Mouse (Mus musculus) CH12.LX (cell line): Measurements from ENCODE around the gene Gm20458. TPM values are rescaled to one million over a fixed set of nuclear protein-coding genes. Genes with fewer than 3 reads are reported as not detected.

ENCODE experiments used
- DNase-seq: peaks from one replicate; pipeline ENCODE4 v3.0.0-alpha.2; 2013; ENCODE audit errors: extremely low read depth
- H3K27ac ChIP-seq: 2 replicates; pipeline ENCODE4 v1.5.1; 2012; ENCODE audit warnings: low read depth, mild to moderate bottlenecking, control low read depth, moderate library complexity; ENCODE audit not compliant: insufficient read depth
- H3K27me3 ChIP-seq: replicated peaks from 2 replicates; pipeline ENCODE3; 2012; ENCODE audit warnings: inconsistent platforms
- H3K36me3 ChIP-seq, 2 experiments: replicated peaks in 1 of 2; 2 replicates each; pipeline versions ENCODE3 to v1.6.1; 2012; ENCODE audit warnings: inconsistent platforms in 1 of 2, low read length in 1 of 2, mild to moderate bottlenecking in 1 of 2, mixed read lengths in 1 of 2, moderate library complexity in 1 of 2; ENCODE audit not compliant: control insufficient read depth in 1 of 2, insufficient read depth in 1 of 2
- H3K4me1 ChIP-seq, 2 experiments: 2 replicates each; pipeline ENCODE4 v1.6.1; 2012; ENCODE audit warnings: inconsistent platforms in 1 of 2, moderate library complexity in 1 of 2; ENCODE audit not compliant: insufficient read depth in 2 of 2, control insufficient read depth in 1 of 2
- H3K4me2 ChIP-seq: 2 replicates; pipeline ENCODE4 v1.6.1; 2012; ENCODE audit warnings: low read depth, mild to moderate bottlenecking, control low read depth; ENCODE audit not compliant: poor library complexity, insufficient read depth, severe bottlenecking
- H3K4me3 ChIP-seq, 3 experiments: fragments of 150-350 bp in 1 of 3; sonication (generic) in 1 of 3; replicated peaks in 1 of 3; 2 replicates each; pipeline versions ENCODE3 to v1.5.1; 2011 to 2012; ENCODE audit warnings: low read depth in 2 of 3, low read length in 2 of 3, mild to moderate bottlenecking in 2 of 3, moderate library complexity in 2 of 3, control low read depth in 1 of 3, improper control_type of control experiment in 1 of 3, inconsistent platforms in 1 of 3, mixed read lengths in 1 of 3; ENCODE audit not compliant: poor library complexity in 1 of 3
- H3K79me2 ChIP-seq: replicated peaks from 2 replicates; pipeline ENCODE4 v1.6.1; 2012; ENCODE audit warnings: mild to moderate bottlenecking, moderate library complexity; ENCODE audit not compliant: control insufficient read depth, poor library complexity, insufficient read depth, severe bottlenecking; ENCODE audit errors: extremely low read depth
- H3K9ac ChIP-seq: 2 replicates; pipeline ENCODE4 v1.6.1; 2012; ENCODE audit warnings: low read depth, mild to moderate bottlenecking, control low read depth, moderate library complexity; ENCODE audit not compliant: insufficient read depth
- H3K9me3 ChIP-seq: replicated peaks from 2 replicates; pipeline ENCODE3; 2012; ENCODE audit warnings: low read length, inconsistent platforms, mixed read lengths
- BHLHE40 ChIP-seq: IDR thresholded peaks from 2 replicates; pipeline ENCODE4 v1.6.1; 2011; ENCODE audit warnings: mild to moderate bottlenecking, low read depth, low read length, improper control_type of control experiment
- CHD1 ChIP-seq: IDR thresholded peaks from 2 replicates; pipeline ENCODE4 v1.6.1; 2012; ENCODE audit warnings: low read depth, low read length, improper control_type of control experiment, inconsistent platforms
- CHD2 ChIP-seq: IDR thresholded peaks from 2 replicates; pipeline ENCODE4 v1.6.1; 2011; ENCODE audit warnings: low read length, improper control_type of control experiment
- CTCF ChIP-seq, 2 experiments: IDR thresholded peaks in 1 of 2; conservative IDR thresholded peaks in 1 of 2; 2 replicates each; pipeline ENCODE4 v1.5.1; 2011 to 2012; ENCODE audit warnings: low read depth in 2 of 2, low read length in 2 of 2, improper control_type of control experiment in 1 of 2, inconsistent platforms in 1 of 2, mild to moderate bottlenecking in 1 of 2, moderate library complexity in 1 of 2
- E2F4 ChIP-seq: IDR thresholded peaks from 2 replicates; pipeline ENCODE4 v1.6.1; 2011; ENCODE audit warnings: low read depth, low read length, improper control_type of control experiment; ENCODE audit not compliant: insufficient replicate concordance
- ELF1 ChIP-seq: IDR thresholded peaks from 2 replicates; pipeline ENCODE4 v1.6.1; 2014; ENCODE audit warnings: low read depth, mild to moderate bottlenecking, inconsistent platforms, low read length, improper control_type of control experiment
- EP300 ChIP-seq: IDR thresholded peaks from 2 replicates; pipeline ENCODE4 v1.6.1; 2011; ENCODE audit warnings: low read length, improper control_type of control experiment
- ETS1 ChIP-seq: conservative IDR thresholded peaks from 2 replicates; pipeline ENCODE4 v1.6.1; 2012; ENCODE audit warnings: low read depth, mild to moderate bottlenecking, inconsistent platforms, low read length, improper control_type of control experiment, moderate library complexity
- GABPA ChIP-seq: IDR thresholded peaks from 2 replicates; pipeline ENCODE4 v1.6.1; 2012; ENCODE audit warnings: low read depth, low read length, improper control_type of control experiment, inconsistent platforms; ENCODE audit not compliant: insufficient replicate concordance
- HCFC1 ChIP-seq: IDR thresholded peaks from 2 replicates; pipeline ENCODE4 v1.6.1; 2012; ENCODE audit warnings: low read depth, mild to moderate bottlenecking, inconsistent platforms, low read length, improper control_type of control experiment
- IRF4 ChIP-seq: IDR thresholded peaks from 2 replicates; pipeline ENCODE4 v1.6.1; 2014; ENCODE audit warnings: low read depth, mild to moderate bottlenecking, inconsistent platforms, low read length, improper control_type of control experiment
- JUN ChIP-seq: IDR thresholded peaks from 2 replicates; pipeline ENCODE4 v1.6.1; 2011; ENCODE audit warnings: low read depth, mild to moderate bottlenecking, low read length, improper control_type of control experiment, moderate library complexity; ENCODE audit not compliant: insufficient read depth
- JUND ChIP-seq: conservative IDR thresholded peaks from 2 replicates; pipeline ENCODE4 v1.6.1; 2011; ENCODE audit warnings: low read depth, low read length, improper control_type of control experiment
- MAFK ChIP-seq: IDR thresholded peaks from 2 replicates; pipeline ENCODE4 v1.6.1; 2011; ENCODE audit warnings: low read length, improper control_type of control experiment; ENCODE audit not compliant: insufficient replicate concordance
- MAX ChIP-seq: IDR thresholded peaks from 2 replicates; pipeline ENCODE4 v1.6.1; 2011; ENCODE audit warnings: low read length, improper control_type of control experiment
- MEF2A ChIP-seq: IDR thresholded peaks from 2 replicates; pipeline ENCODE4 v1.6.1; 2014; ENCODE audit warnings: low read depth, mild to moderate bottlenecking, inconsistent platforms, low read length, improper control_type of control experiment, borderline replicate concordance
- MXI1 ChIP-seq: IDR thresholded peaks from 2 replicates; pipeline ENCODE4 v1.6.1; 2011; ENCODE audit warnings: mild to moderate bottlenecking, low read depth, low read length, improper control_type of control experiment
- MYC ChIP-seq: IDR thresholded peaks from 2 replicates; pipeline ENCODE4 v1.6.1; 2011; ENCODE audit warnings: low read depth, mild to moderate bottlenecking, improper control_type of control experiment, low read length
- NELFE ChIP-seq: IDR thresholded peaks from 2 replicates; pipeline ENCODE4 v1.6.1; 2011; ENCODE audit warnings: low read depth, low read length, improper control_type of control experiment
- NRF1 ChIP-seq: IDR thresholded peaks from 2 replicates; pipeline ENCODE4 v1.6.1; 2014; ENCODE audit warnings: low read depth, mild to moderate bottlenecking, inconsistent platforms, low read length, improper control_type of control experiment, moderate library complexity
- POLR2A ChIP-seq: IDR thresholded peaks from 2 replicates; pipeline ENCODE4 v1.6.1; 2011; ENCODE audit warnings: low read depth, mild to moderate bottlenecking, improper control_type of control experiment, low read length
- POLR2AphosphoS2 ChIP-seq: IDR thresholded peaks from 2 replicates; pipeline ENCODE4 v1.6.1; 2011; ENCODE audit warnings: low read depth, low read length, improper control_type of control experiment
- RAD21 ChIP-seq: IDR thresholded peaks from 2 replicates; pipeline ENCODE4 v1.6.1; 2011; ENCODE audit warnings: low read depth, mild to moderate bottlenecking, low read length, improper control_type of control experiment, moderate library complexity
- RCOR1 ChIP-seq: conservative IDR thresholded peaks from 2 replicates; pipeline ENCODE4 v1.6.1; 2012; ENCODE audit warnings: low read depth, mild to moderate bottlenecking, inconsistent platforms, low read length, improper control_type of control experiment
- SMC3 ChIP-seq: IDR thresholded peaks from 2 replicates; pipeline ENCODE4 v1.6.1; 2011; ENCODE audit warnings: low read depth, low read length, improper control_type of control experiment
- TBP ChIP-seq: conservative IDR thresholded peaks from 2 replicates; pipeline ENCODE4 v1.6.1; 2011; ENCODE audit warnings: low read depth, low read length, improper control_type of control experiment
- TCF12 ChIP-seq: IDR thresholded peaks from 2 replicates; pipeline ENCODE4 v1.6.1; 2014; ENCODE audit warnings: low read depth, mild to moderate bottlenecking, inconsistent platforms, low read length, improper control_type of control experiment
- USF2 ChIP-seq: conservative IDR thresholded peaks from 2 replicates; pipeline ENCODE4 v1.6.1; 2011; ENCODE audit warnings: low read depth, low read length, improper control_type of control experiment
- ZC3H11A ChIP-seq: IDR thresholded peaks from 2 replicates; pipeline ENCODE4 v1.6.1; 2012; ENCODE audit warnings: low read depth, mild to moderate bottlenecking, inconsistent platforms, low read length, improper control_type of control experiment
- ZMIZ1 ChIP-seq: IDR thresholded peaks from 2 replicates; pipeline ENCODE4 v1.6.1; 2012; ENCODE audit warnings: low read depth, mild to moderate bottlenecking, inconsistent platforms, low read length, improper control_type of control experiment
- dilution Hi-C: fragments of 300-500 bp; cut with MboI; formaldehyde crosslinking; loops from 2 replicates; pipeline ENCODE4 v1.14.3; 2020; ENCODE audit warnings: low sequenced_read_pairs; ENCODE audit not compliant: extremely low pct_unique_long_range_greater_than_20kb, extremely low pct_ligation_motif_present
- in situ Hi-C: fragments of 300-500 bp; cut with MboI; formaldehyde crosslinking; loops from 3 replicates; pipeline ENCODE4 v1.14.3; 2019; ENCODE audit warnings: low sequenced_read_pairs, low pct_ligation_motif_present, low pct_unique_long_range_greater_than_20kb, mixed read lengths
- polyA plus RNA-seq: library from polyadenylated mRNA; unstranded; fragments of >175 nt; gene quantifications from 2 replicates; pipeline ENCODE4 v1.2.1, GENCODE M21; 2012; ENCODE audit warnings: low read depth; ENCODE audit not compliant: insufficient read length
- total RNA-seq, 2 experiments: library from RNA; depleted of rRNA; stranded (reverse); fragments of 300-350 nt in 1 of 2; fragments of >200 nt in 1 of 2; gene quantifications; 2 replicates each; pipeline ENCODE4 v1.2.3; 2012 to 2014

The Gm20458 gene
- total and polyA plus RNA-seq, 3 experiments: 0.31 to 1.1 (median 0.74) TPM

DNA sequence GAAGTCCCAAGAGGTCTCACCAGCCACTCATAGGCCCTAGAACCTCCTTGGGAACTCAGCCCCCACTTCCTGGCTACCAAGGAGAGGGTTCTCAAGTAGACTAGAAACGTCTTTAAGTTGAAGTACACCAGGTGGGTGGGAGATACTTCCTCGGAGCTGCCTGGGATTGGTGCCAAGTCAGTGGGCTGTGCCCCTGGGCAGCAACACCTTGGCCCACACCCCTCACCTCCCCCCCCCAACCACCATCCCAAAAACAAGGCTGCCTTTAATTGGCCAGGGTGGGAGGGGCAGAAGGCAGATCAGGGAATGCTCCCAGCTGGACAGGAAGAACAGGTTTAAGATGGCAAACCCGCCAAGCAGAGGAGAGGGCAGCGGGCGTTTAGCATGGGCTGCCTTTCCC lies 20.5 kb upstream of the Gm20458 start:
- in situ Hi-C loops (no loop called here), dilution Hi-C loops (no loop called here)
- TF ChIP-seq BHLHE40 (no peak), RAD21 (no peak), MXI1 (no peak), E2F4 (no peak), JUND (no peak), ZMIZ1 (no peak), RCOR1 (no peak), GABPA (no peak), CHD2 (no peak), ELF1 (no peak), MEF2A (no peak), ETS1 (no peak), USF2 (no peak), NELFE (no peak), CHD1 (no peak), NRF1 (no peak)
- H3K27me3 ChIP-seq: peaks cover 7% of the 10 kb centered on the region
- H3K27ac ChIP-seq: no peak overlapping the region
- no peaks in the 10 kb centered on the region for H3K9me3 ChIP-seq
- H3K4me1 ChIP-seq: peaks cover 35 to 81% of the 10 kb centered on the region in 2 experiments
- DNase-seq: no peak
- H3K9ac ChIP-seq: no peak overlapping the region; the same call in 1 of the 2 replicates
- peaks cover 0 to 19% of the 10 kb centered on the region in 2 experiments for H3K36me3 ChIP-seq
- H3K79me2 ChIP-seq: peaks cover 39% of the 10 kb centered on the region
- peak overlapping the region; percentile 77; the same call in 1 of the 2 replicates for H3K4me2 ChIP-seq
- peak overlapping the region in 1 of 3 experiments; percentile 58 for H3K4me3 ChIP-seq

DNA sequence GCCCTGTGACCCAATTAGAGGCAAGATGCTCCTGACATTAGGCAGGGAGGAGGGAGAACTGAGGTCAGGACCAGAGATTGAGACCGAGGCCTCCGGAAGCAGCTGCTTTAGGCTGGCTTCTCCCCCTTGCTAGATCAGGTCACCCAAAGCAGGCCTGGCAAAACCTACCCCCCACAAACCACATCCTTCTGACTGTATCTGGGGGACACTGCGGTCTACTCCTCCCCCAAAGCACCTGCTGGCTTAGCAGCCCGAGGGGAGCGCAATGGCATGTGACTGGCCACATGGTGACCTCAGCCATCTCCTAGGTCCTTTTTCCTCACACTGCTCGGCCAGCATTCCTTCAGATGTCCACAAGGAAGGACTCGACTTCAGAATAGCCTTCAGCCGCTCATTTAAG lies 19.6 kb upstream of the Gm20458 start:
- Histone ChIP-seq H3K36me3 (peaks cover 0 to 18% of the 10 kb centered on the region in 2 experiments), H3K4me1 (peaks cover 30 to 72% of the 10 kb centered on the region in 2 experiments), H3K9me3 (no peaks in the 10 kb centered on the region), H3K27me3 (peaks cover 13% of the 10 kb centered on the region), H3K27ac (no peak overlapping the region; the same call in 1 of the 2 replicates), H3K4me2 (peak overlapping the region; percentile 77), H3K79me2 (peaks cover 36% of the 10 kb centered on the region), H3K4me3 (peak overlapping the region; percentile 58 to 72 (median 63)), H3K9ac (peak overlapping the region; percentile 87; the same call in 1 of the 2 replicates)
- dilution Hi-C loops (no loop called here), in situ Hi-C loops (no loop called here)
- peak; percentile 87 for DNase-seq
- TF ChIP-seq ZC3H11A: no peak
- TF ChIP-seq BHLHE40: peak; percentile 98
- TF ChIP-seq ETS1: peak; percentile 98
- peak in 1 of 2 experiments; percentile 15; a peak in 2 of 4 replicates for TF ChIP-seq CTCF (conservative IDR thresholded peaks at IDR 0.05 in 1 of 2, IDR thresholded peaks at IDR 0.05 in 1 of 2; ENCODE audit: low read depth in 2 of 2, low read length in 2 of 2)
- 0 out of 2 replicates have a peak, but pooled peaks have one; percentile 9 for TF ChIP-seq JUN
- peak; percentile 90 for TF ChIP-seq MYC
- TF ChIP-seq TBP: no peak; the same call in 1 of the 2 replicates
- TF ChIP-seq USF2: 0 out of 2 replicates have a peak, but pooled peaks have one; percentile 17
- TF ChIP-seq MEF2A: peak; percentile 86
- TF ChIP-seq SMC3: no peak
- TF ChIP-seq CHD1: no peak
- no peak for TF ChIP-seq POLR2A
- peak; percentile 45; the same call in 1 of the 2 replicates for TF ChIP-seq HCFC1
- TF ChIP-seq ELF1: peak; percentile 40; the same call in 1 of the 2 replicates
- 0 out of 2 replicates have a peak, but pooled peaks have one; percentile 23 for TF ChIP-seq NRF1
- TF ChIP-seq GABPA: no peak
- no peak for TF ChIP-seq E2F4
- TF ChIP-seq RAD21: no peak; the same call in 1 of the 2 replicates
- no peak for TF ChIP-seq POLR2AphosphoS2
- peak; percentile 62 for TF ChIP-seq MXI1
- peak; percentile 87 for TF ChIP-seq CHD2
- TF ChIP-seq JUND: 0 out of 2 replicates have a peak, but pooled peaks have one; percentile 22
- peak; percentile 95 for TF ChIP-seq EP300
- TF ChIP-seq MAFK: peak; percentile 75
- TF ChIP-seq TCF12: peak; percentile 99
- peak; percentile 75 for TF ChIP-seq IRF4
- peak; percentile 92 for TF ChIP-seq MAX
- TF ChIP-seq ZMIZ1: no peak
